Mouse (Mus musculus) heart, embryonic 10.5 days (tissue): ENCODE measurements around the gene Mybl2. TPM values are rescaled to one million over a fixed set of nuclear protein-coding genes. Genes with fewer than 3 reads are reported as not detected.

Experiments used
- DNase-seq: peaks from one replicate; pipeline ENCODE4 v3.0.0-alpha.2; 2017; ENCODE audit warnings: low spot score
- H3K27ac ChIP-seq: fragments of 300-500 bp; sonication (generic); 2 replicates; pipeline ENCODE4 v1.5.1; 2016; ENCODE audit warnings: mild to moderate bottlenecking
- H3K27me3 ChIP-seq: fragments of 300-500 bp; sonication (generic); 2 replicates; pipeline ENCODE4 v1.6.1; 2016; ENCODE audit warnings: mild to moderate bottlenecking; ENCODE audit not compliant: poor library complexity, insufficient read depth, severe bottlenecking
- H3K36me3 ChIP-seq: fragments of 300-500 bp; sonication (generic); 2 replicates; pipeline ENCODE4 v1.6.1; 2016; ENCODE audit warnings: mild to moderate bottlenecking, moderate library complexity
- H3K4me1 ChIP-seq: fragments of 300-500 bp; sonication (generic); 2 replicates; pipeline ENCODE4 v1.6.1; 2016; ENCODE audit warnings: mild to moderate bottlenecking
- H3K4me3 ChIP-seq: fragments of 300-500 bp; sonication (generic); 2 replicates; pipeline ENCODE4 v1.5.1; 2016; ENCODE audit warnings: mild to moderate bottlenecking, moderate library complexity
- H3K9me3 ChIP-seq: fragments of 300-500 bp; sonication (generic); 2 replicates; pipeline ENCODE4 v1.6.1; 2016; ENCODE audit warnings: mild to moderate bottlenecking, moderate library complexity
- WGBS: fragments of 180-500 bp; shearing (Covaris S2); methylation state at CpG from one replicate; pipeline ENCODE4 v1.1.7; 2016; 5-methylcytosine and 5-hydroxymethylcytosine counted together
- polyA plus RNA-seq: library from polyadenylated mRNA; unstranded; fragments of >200 nt; fragmentation: Nextera tagmentation; extraction: Ambion mirVana; gene quantifications from 2 replicates; pipeline ENCODE4 v1.2.1, GENCODE M21; 2016

Mybl2 gene
- polyA plus RNA-seq, 1 experiment from 2014 or later, result 38.2 TPM

DNA sequence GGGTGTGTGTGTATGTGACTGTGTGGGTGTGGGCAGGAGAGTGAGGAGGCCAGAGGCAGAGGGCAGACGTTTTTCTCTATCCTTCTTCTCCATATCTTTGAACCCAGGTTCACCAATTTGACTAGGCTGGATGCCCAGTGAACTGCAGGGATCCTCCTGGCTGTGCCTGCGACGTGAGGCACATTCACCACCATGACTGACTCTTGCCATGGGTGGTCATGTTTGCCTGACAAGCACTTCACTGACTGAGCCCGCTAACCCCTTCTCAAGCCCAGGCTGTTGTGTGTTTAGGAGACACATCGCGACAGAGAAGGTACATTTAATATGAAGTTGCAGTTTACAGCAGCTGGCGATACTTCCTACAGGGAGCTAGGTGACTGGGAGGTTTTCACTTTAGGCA is 47.7 kb downstream of the Mybl2 start:
- no peak overlapping the region for H3K4me3 ChIP-seq
- H3K27me3 ChIP-seq, result peaks cover 10% of the 10 kb centered on the region; the same call in 1 of the 2 replicates
- WGBS, result 64% methylated on average over 7 of the region's 7 CpGs
- peaks cover 24% of the 10 kb centered on the region; the same call in 1 of the 2 replicates for H3K4me1 ChIP-seq
- DNase-seq, result no peak
- H3K9me3 ChIP-seq, result no peaks in the 10 kb centered on the region
- H3K27ac ChIP-seq, result no peak overlapping the region
- no peaks in the 10 kb centered on the region for H3K36me3 ChIP-seq

DNA sequence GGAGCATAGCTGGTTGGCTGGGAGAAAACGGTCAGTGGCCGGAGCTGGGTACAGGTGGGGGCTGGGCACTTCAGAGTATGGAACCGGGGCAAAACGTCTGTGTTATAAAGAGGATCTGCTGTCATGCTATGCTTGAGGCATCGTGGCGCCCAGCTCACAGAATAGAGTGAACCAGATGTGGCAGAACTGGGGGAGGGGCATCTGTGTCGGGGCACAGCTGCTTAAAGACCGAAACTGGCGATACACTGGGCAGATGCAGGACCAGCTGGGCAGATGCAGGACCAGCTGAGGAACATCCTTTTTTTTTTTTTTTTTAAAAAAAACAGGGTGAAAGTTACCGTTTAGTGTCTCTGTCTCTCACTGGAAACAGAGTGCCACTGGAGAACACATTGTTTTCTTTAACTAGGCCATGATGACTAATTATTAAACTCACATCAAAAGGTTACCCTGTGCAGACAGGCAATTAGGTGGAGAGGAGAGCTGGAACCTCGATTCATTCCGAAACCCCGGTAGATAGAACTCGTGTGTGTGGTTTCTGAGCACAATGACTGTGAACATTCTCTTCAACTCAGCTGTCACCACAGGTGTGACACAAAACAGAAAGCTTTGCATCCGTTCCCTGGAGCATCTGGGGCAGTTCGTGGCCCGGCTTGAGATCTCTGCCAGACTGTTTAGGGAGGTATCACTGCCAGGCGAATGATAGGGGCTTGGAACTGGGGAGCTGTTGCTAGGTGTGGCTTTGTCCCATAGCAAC is 48.6 kb downstream of the Mybl2 start:
- no peak for DNase-seq
- WGBS, result 55% methylated on average over 18 of the region's 18 CpGs
- Histone ChIP-seq H3K27ac (no peak overlapping the region), H3K27me3 (peaks cover 10% of the 10 kb centered on the region; the same call in 1 of the 2 replicates), H3K36me3 (no peaks in the 10 kb centered on the region), H3K4me3 (no peak overlapping the region), H3K9me3 (no peaks in the 10 kb centered on the region), H3K4me1 (peaks cover 24% of the 10 kb centered on the region; the same call in 1 of the 2 replicates)

DNA sequence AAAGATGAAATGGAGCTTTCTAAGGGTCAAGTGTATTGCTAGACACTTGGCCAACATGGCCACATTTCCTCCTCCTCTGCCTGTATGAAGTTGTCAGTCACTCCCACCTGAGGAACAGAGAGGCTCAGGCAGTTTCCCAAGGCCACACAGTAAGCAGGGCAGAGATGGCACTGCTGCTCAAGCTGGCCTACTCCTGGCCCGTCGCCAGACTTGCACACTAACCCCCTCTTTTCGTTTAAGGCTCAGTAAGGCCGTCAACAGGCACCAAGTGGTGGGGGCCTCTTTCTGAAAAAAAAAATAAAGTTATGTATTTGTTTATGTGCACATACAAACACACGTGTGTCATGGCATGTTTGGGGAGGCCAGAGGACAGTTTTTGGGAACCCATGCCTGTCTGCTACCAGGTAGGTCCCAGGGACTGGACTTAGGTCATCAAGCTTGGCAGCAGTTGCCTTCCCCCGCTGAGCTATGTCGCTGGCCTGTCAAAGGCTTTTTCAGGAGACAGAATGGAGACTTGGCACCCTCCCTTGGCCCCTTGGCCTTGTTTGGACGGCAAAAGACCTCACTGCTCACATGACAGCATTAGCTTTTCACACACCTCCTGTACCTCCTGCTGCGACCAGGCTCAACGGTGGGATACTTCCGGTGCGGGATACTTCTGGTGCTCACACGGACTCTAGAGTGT is 49.7 kb downstream of the Mybl2 start:
- H3K4me3 ChIP-seq, result no peak overlapping the region
- peaks cover 24% of the 10 kb centered on the region; the same call in 1 of the 2 replicates for H3K4me1 ChIP-seq
- DNase-seq, result no peak
- no peaks in the 10 kb centered on the region for H3K36me3 ChIP-seq
- 0 out of 2 replicates have a peak, but pooled peaks cover under 1% of the 10 kb centered on the region for H3K27me3 ChIP-seq
- H3K27ac ChIP-seq, result no peak overlapping the region
- WGBS, result 83% methylated on average over 13 of the region's 13 CpGs
- H3K9me3 ChIP-seq, result no peaks in the 10 kb centered on the region

DNA sequence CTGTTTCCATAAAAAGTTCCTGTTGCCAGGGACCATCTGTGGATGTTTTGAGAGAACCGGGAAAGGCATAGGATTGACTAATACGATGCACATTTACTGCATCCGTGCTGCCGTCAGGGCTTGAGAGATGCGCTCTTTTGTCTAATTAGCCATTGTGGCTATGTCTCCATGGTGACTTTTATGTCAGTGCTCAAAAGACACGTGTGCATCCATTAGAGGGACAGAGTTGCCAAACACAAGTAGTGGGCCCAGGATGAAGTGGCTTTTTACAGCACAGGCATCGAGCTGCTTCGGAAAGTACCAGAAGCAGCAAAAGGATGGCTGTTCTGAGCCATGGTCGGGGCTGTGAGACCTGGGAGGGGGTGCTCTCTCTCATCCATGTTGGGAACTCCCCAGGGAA is 53.9 kb downstream of the Mybl2 start:
- 81% methylated on average over 9 of the region's 9 CpGs for WGBS
- peaks cover 2% of the 10 kb centered on the region; the same call in 1 of the 2 replicates for H3K4me1 ChIP-seq
- no peak overlapping the region for H3K27ac ChIP-seq
- H3K27me3 ChIP-seq, result no peaks in the 10 kb centered on the region
- H3K36me3 ChIP-seq, result no peaks in the 10 kb centered on the region
- H3K9me3 ChIP-seq, result no peaks in the 10 kb centered on the region; the same call in 1 of the 2 replicates
- H3K4me3 ChIP-seq, result no peak overlapping the region
- no peak for DNase-seq

GRCm38 (mm10) chr2:163110706-163111105 is 56.2 kb downstream of the Mybl2 start:
- WGBS, result 86% methylated on average over 1 of the region's 1 CpGs
- no peak for DNase-seq
- no peaks in the 10 kb centered on the region for H3K36me3 ChIP-seq
- H3K9me3 ChIP-seq, result no peaks in the 10 kb centered on the region; the same call in 1 of the 2 replicates
- H3K27me3 ChIP-seq, result no peaks in the 10 kb centered on the region
- H3K27ac ChIP-seq, result no peak overlapping the region
- no peak overlapping the region for H3K4me3 ChIP-seq
- H3K4me1 ChIP-seq, result no peaks in the 10 kb centered on the region

DNA sequence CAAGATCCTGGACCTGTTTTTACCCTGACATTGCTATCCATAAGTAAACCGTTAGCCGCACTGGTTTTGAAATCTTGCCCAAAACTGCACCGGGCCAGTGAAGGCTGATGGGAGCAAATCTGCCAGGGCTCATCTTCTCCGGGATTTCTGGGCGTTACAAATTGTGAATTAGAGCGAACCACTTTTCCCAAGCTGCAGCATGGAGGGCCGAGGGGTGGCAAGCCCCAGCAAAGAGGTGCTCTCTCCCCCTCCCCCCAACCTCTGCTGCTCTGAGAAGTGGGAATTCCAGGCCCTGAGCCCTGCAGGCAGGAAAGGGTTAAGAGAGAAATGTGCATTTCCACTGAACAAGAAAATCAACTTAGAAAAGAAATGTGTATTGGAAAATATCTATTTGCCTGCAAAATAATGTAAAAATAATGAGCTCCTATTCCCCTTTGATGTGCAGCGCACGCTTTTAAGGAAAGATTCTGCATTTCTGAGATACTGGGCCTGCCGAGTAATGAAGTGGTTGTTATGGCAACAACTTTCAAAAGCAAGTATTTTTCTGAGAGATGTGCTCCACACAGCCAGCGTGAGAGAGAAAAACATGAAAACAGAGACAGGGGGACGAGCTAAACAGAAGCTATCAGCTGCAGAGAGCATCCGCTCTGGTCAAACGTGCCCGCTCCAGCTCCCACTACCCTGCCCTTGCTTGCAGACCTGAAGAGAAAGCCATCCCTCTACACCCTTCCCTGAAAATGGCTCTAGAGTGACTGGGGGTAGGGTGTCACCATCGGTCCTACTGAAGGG is 57.1 kb downstream of the Mybl2 start:
- no peaks in the 10 kb centered on the region for H3K36me3 ChIP-seq
- no peak for DNase-seq
- H3K4me3 ChIP-seq, result no peak overlapping the region
- no peaks in the 10 kb centered on the region for H3K27me3 ChIP-seq
- no peaks in the 10 kb centered on the region; the same call in 1 of the 2 replicates for H3K9me3 ChIP-seq
- WGBS, result 70% methylated on average over 16 of the region's 16 CpGs
- H3K4me1 ChIP-seq, result no peaks in the 10 kb centered on the region
- no peak overlapping the region for H3K27ac ChIP-seq

- Histone ChIP-seq H3K4me3 (no peak overlapping the region), H3K27ac (no peak overlapping the region), H3K4me1 (peaks cover 8% of the 10 kb centered on the region; the same call in 1 of the 2 replicates), H3K36me3 (no peaks in the 10 kb centered on the region), H3K9me3 (no peaks in the 10 kb centered on the region), H3K27me3 (peaks cover 28% of the 10 kb centered on the region)
- DNase-seq, result no peak
- 53% methylated on average over 15 of the region's 15 CpGs for WGBS
Measured at GRCm38 (mm10) chr2:163120626-163121352, 66.3 kb downstream of the Mybl2 start.

- no peak for DNase-seq
- H3K9me3 ChIP-seq, result no peaks in the 10 kb centered on the region
- no peak overlapping the region for H3K4me3 ChIP-seq
- H3K27ac ChIP-seq, result no peak overlapping the region
- H3K4me1 ChIP-seq, result peaks cover 8% of the 10 kb centered on the region; the same call in 1 of the 2 replicates
- H3K36me3 ChIP-seq, result no peaks in the 10 kb centered on the region
- WGBS, result 74% methylated on average over 3 of the region's 3 CpGs
- peaks cover 28% of the 10 kb centered on the region for H3K27me3 ChIP-seq
Measured at GRCm38 (mm10) chr2:163121353-163121660, 66.8 kb downstream of the Mybl2 start.

GRCm38 (mm10) chr2:163122319-163122718 is 67.8 kb downstream of the Mybl2 start:
- H3K4me3 ChIP-seq, result peak overlapping the region; percentile 40; the same call in 1 of the 2 replicates
- WGBS, result 13% methylated on average over 9 of the region's 9 CpGs

DNA sequence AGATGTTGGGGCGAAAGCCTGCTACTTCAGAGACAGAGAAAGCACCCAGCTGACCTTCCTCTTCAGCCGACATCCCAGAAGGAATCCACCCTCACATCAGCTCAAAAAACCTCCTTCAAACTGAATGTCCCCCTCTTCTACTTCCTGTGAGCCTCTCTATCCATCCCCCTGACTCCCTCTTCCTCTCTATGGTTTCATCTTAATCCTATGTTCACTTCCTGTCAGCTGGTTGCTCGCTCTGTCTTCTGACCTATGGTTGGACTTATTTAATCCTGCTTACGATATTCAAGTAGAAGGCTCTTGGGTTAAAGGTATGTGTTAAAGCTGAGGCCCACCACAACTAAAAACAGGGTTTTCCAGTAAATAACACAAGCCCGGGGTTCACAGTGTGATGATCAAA is 69.0 kb downstream of the Mybl2 start:
- 83% methylated on average over 5 of the region's 5 CpGs for WGBS
- Histone ChIP-seq H3K27ac (no peak overlapping the region), H3K9me3 (no peaks in the 10 kb centered on the region), H3K36me3 (no peaks in the 10 kb centered on the region), H3K27me3 (peaks cover 23% of the 10 kb centered on the region), H3K4me1 (peaks cover 8% of the 10 kb centered on the region; the same call in 1 of the 2 replicates), H3K4me3 (no peak overlapping the region)
- no peak for DNase-seq

More at GRCm38 (mm10) chr2:163122319-163122718, 67.8 kb downstream of the Mybl2 start:
- peaks cover 28% of the 10 kb centered on the region for H3K27me3 ChIP-seq
- peaks cover 8% of the 10 kb centered on the region; the same call in 1 of the 2 replicates for H3K4me1 ChIP-seq
- no peaks in the 10 kb centered on the region for H3K9me3 ChIP-seq
- H3K36me3 ChIP-seq, result no peaks in the 10 kb centered on the region
- DNase-seq, result peak; percentile 90
- peak overlapping the region; percentile 49; the same call in 1 of the 2 replicates for H3K27ac ChIP-seq

DNA sequence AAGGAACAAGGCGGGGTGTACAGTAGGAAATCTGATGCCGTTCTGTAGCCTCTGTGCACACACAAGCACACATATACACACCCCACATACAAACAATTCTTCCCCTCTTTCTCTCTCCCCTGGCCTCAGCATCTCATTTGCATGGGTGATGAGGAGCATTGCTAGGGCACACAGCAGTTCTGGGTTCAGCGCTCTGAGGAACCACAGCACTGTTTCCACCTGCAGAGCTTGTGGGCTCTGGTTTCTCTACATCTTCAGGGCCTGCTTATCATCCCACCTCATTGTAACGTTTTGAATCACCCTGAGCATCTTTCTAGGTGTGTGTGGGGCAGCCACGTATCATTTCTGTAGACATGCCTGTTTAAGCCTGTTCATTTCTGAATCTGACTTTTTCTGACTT is 76.3 kb downstream of the Mybl2 start:
- Histone ChIP-seq H3K36me3 (no peaks in the 10 kb centered on the region), H3K9me3 (no peaks in the 10 kb centered on the region), H3K4me3 (no peak overlapping the region), H3K27me3 (no peaks in the 10 kb centered on the region), H3K4me1 (no peaks in the 10 kb centered on the region), H3K27ac (no peak overlapping the region)
- WGBS, result 75% methylated on average over 5 of the region's 5 CpGs
- DNase-seq, result no peak

- Histone ChIP-seq H3K36me3 (no peaks in the 10 kb centered on the region), H3K9me3 (no peaks in the 10 kb centered on the region), H3K27me3 (no peaks in the 10 kb centered on the region), H3K27ac (no peak overlapping the region), H3K4me1 (no peaks in the 10 kb centered on the region), H3K4me3 (no peak overlapping the region)
- WGBS, result 86% methylated on average over 5 of the region's 5 CpGs
- no peak for DNase-seq
Measured at GRCm38 (mm10) chr2:163132314-163132713, 77.8 kb downstream of the Mybl2 start.
